Mouse (Mus musculus): ENCODE measurements around the gene Shroom3.
A peak's percentile ranks its signal among the peaks of the same experiment; 100 is the strongest.

GRCm38 (mm10) chr5:92728252-92728828, 45.1 kb downstream of the Shroom3 start:
- TF ChIP-seq POLR2A (IDR thresholded peaks at IDR 0.05; ENCODE audit: low read depth, low read length) (no peak), CTCF (conservative IDR thresholded peaks at IDR 0.05; ENCODE audit: insufficient read depth, insufficient read length, low read depth, low read length) (peak; percentile 53)

Data from kidney, adult 2 months (tissue).